Mouse (Mus musculus) urinary bladder, postnatal 10 days (tissue): Measurements from ENCODE around the gene Car2.

Experiments used
- DNase-seq: peaks from one replicate; pipeline ENCODE4 v3.0.0; 2022; ENCODE audit warnings: low spot score

The Car2 gene

DNA sequence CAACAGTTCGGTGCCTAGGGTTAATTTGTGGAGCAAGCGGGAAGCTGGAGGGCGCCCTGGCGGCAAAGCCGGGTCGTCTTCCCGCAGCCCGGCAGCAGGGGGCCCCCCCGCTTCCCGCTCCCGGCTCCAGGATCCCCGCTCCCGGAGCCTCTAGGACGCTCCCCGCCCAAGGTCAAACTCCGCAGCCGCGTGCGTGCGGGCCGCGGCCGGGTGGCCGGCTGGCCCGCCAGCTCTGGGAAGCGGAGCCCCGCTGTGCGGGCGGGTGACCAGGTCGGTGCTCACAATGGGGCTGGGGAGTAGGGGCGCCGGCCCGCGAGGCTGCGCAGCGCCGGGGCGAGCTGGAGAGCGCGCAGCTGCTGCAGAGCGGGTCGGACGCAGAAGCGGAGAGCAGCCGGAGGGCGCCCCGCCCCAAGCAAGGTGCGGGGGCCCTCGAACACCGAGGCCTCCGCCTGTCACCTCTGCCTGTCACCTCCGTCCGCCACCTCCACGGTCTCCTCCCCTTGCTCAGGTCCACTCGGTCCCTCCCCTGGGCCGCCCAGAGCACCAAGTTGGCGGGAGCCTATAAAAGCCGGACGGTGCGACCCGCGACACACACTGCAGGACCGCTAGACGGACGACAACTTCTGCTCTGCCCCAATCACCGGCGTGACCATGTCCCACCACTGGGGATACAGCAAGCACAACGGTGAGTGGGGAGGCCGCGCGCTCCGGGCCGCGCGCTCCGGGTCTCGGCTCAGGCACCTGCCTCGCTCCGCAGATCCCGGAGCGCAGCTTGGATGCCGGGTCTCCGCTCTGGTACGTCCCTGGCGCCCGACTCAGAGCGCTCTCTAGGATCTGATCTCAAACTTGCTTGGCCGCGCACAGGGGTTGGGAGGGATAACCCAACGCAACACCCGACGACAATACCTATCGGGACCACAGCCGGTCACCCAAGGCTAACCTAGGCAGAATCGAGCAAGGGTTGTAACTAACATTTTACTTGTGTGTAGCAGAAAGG lies at the start of gene Car2:
TSS of gene Car2 (plus strand) at position 172 of the 997 bp plus-strand sequence.
- DNase-seq, result no peak

DNA sequence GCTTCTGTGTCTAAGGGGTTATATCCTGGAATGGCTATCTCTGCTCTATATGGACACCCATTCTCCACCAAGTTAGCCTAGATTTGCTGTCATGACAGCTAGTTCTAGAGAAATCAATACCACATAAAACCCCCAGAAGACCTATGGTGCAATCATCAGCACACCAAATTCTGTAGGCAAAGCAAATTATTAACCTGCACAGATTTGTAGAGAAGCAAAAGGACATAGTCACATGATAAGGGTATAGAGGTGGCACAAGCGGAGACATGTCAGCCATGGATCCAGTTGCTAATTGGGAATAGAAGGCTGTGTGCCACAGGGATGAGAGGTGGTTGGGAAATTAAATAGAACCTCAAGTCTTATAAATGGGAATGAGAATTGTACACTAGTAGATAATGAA lies 47.1 kb upstream of the Car2 start:
- no peak for DNase-seq

DNA sequence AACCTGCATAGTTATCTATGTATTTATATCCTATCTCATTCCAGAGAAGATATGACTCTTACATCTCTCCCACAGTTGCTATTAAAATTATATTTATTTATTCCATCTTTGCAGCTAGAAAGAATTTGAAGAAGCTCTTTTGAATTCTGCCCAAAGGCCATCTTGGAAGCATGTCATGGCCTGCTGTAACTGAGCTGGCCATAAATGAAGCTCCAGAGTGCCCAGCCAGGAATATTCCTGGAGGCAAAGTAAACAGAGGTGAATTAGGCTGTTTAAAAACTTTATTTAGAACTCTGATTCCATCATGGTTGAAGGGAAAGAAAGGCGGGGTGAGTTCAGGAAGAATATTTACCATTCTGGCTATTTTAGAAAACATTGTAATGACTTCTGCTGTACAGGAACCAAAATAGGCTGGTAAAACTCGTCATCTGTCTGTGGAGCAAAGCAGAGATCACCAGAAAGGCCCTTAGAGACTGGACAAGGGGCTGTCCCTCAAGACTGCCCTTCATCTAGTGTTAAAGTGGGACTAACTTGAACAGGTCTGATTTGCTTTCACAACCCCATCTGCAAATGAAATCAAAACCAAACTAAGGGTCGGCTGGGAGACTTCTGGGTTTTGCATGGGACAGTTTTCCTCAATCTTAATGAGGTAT lies 46.5 kb upstream of the Car2 start:
- no peak for DNase-seq

DNA sequence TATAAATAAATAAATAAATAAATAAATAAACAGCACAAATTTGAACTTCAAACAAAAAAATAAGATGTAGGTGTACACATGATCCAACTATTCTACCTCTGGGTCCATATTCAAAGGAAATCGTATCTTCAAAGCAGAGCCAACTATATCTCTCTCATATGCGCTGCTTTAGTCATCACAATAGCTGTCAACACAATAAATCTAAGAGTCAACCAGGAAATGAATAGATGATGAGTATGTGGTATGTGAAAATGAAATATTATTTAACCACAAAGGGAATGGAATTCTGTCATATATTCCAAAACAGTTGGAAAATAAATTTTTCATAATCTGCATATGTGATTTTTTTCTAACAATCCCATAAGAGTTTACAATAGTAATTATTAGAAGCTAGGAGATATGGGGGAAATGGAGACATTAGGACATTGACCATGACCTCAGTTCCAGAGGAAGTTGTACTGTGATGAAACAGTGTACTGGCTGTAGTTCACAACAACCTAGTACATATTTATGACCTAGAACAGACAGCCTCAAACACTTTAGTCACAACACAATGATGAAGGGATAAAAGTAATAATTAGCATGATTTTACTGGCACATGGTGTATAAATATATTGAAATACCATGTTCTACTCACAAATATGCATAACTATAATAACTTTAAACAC lies 37.4 kb upstream of the Car2 start:
- no peak for DNase-seq

DNA sequence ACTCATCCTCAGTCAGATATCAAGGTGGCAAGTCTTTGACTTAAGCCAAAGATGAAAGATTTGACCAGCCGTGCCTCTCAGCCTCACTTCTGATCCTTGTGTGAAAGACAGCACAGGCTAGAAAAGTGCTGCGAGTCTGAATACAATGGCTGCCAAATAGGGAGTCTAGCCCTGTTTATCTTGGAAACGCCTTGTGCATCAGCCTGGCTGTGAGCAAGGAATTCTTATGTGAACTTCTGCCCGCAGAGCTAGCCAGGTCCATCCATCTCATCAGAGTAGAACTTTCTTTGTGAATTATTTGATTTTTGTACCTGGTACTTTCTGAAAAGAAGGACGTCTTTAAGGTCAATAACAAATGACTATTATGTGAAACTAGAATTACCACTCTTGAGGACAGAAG lies 32.1 kb upstream of the Car2 start:
- no peak for DNase-seq

DNA sequence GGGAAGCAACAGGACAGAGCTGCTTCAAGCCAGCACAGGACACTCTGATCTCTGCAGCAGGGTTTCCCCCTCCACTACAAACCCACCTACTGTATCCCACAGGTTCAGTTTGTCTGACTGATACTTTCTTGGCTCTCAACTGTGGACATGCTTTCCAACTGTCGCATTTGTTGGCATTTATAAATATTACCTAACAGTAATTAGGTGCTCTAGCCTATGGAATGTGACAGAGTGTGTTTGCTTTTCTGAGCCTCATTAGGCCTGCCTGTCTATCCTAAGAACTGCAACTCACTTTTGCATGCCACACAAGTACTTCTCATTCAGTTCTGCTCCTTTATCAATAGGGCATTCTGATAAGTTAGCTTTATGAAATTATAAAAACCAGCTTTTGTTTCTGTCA lies 31.6 kb upstream of the Car2 start:
- DNase-seq, result no peak

DNA sequence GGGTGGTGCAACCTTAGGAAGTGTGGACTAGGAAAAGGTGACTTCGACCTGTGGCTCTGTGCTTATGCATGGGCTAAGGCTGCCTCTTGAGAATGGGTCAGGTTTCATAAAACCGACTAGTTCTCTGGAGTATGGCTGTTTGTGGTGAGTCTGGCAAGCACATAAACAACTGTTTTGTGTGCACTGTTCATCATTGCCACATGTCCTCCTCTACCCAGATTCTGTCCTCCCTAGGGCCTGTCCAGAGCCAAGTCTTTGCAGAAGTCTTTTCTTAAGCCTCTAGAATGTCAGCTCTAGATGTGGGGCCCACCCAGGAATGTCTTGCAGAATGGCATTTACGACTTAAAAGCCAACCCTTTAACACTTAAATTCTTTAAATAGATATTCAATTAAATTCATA lies 28.2 kb upstream of the Car2 start:
- no peak for DNase-seq

DNA sequence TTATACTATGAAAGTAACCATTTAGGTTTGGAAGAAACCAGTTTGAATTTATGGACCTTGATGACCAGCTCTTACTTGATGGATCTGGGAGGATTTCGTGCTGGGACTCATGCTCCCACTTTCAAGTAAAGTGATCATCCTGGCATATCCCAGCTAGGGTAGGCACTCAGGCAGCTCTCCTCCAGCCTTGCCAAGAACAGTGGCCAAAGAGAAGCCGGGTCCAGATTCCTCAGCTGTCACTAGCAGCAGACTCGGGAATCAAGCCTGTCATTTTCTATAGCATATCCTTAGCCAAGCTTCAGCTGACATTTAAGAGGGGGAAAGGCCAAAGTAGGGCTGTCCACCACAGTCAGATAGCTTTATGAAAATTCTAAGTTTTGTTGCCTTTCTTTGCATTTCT lies 25.8 kb upstream of the Car2 start:
- DNase-seq, result no peak

DNA sequence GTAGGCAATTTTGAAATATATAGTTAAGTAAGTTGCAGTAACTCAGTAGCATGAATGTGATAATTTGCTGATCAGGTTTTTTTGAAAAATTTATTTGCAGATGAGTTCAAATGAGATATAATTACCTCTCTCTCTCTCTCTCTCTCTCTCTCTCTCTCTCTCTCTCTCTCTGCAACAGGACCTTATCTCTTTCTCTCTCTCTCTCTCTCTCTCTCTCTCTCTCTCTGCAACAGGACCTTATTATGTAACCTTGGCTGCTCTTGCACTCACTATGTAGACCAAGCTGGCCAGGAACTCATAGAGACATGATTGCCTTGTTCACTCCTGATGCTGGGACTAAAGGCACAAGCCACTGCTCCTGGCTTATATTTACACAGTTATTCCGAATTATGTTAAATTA lies 24.9 kb upstream of the Car2 start:
- DNase-seq, result no peak

DNA sequence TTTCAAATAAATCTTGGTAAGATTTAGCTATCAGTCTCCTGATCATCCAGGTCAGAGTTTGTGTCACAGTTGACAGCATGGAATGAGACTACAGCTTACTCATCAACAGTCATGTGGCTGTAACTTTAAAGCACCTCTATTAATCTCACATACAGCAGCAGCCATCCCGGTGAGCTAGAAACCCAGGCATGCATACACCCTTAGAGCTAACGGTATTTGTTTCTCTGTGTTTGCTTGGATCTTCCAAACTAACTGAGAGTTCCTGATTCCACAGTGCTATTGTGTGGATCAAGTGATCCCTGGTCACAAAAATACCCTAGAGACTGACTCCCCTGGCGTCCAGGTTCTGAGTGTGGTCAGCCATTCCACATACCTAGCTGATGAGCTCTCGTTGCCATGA lies 24.3 kb upstream of the Car2 start:
- DNase-seq, result no peak

DNA sequence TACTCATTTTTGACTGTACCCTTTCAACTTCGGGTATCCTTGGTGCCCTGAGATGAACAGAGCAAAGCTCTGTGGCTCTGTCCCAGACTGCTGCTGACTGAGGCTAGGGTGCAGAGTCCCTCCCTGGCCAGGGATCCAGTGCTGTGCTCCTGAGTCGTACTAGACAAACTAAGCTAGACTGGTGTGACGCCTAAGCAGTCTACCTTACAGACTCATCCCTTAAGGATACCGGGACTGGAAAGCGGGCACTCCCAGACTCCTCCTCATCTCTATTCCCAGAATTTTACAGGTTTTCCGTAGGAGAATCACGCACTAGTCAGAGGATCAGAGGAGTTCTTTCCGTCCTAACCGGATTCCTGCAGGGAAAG lies 23.4 kb upstream of the Car2 start:
- DNase-seq, result no peak

DNA sequence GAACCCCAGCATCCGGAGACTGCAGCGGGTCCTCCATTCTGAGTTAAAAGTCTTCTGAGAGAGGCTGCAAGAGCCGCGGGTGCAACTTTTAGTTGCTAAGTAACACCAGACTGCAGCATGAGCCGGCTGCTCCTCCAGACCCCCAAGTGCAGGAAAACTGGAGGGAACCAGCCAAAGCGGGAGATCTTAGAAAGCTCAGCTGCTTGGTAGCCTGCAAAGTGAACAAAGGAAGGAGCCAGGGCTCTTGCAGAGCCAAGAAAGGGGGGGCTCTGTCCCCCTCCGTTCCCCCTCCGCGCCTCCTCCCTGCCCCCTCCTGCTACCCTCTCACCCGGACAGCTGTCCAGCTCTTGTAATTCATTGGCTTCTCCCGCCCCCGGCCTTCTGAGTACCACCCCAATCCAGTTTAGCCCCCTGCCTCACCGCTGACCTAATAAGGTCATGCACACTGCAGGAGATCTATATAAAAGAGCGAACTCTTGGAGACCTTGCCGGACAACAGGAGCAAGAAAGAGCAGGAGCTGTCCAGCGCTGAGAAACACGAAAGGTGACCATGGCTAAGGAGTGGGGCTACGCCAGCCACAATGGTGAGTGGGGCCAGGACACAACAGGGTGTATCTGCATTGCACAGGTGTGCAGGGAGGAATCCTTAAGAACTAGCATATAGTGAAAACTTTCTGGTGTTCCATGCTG lies 22.9 kb upstream of the Car2 start, which contains the start of gene Car3:
TSS of gene Car3 (plus strand) at position 491 of the 690 bp plus-strand sequence.
- DNase-seq, result no peak

DNA sequence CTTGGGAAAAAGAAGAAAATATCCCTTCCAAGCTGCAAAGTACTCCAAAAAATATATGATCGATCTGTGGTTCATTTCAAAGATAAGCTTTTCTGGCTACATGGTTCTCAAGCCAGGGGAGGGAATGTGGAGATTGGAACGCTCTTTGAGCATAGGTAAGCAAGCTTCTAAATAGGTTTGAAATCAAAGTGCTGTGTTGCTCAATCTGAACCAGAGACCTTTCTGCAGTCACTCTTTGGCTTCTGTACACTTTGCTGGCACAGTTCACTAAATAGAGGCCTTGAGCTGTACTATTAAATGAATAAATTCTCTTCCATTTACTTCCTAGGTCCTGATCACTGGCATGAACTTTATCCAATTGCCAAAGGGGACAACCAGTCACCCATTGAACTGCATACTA lies 22.2 kb upstream of the Car2 start:
- DNase-seq, result no peak

DNA sequence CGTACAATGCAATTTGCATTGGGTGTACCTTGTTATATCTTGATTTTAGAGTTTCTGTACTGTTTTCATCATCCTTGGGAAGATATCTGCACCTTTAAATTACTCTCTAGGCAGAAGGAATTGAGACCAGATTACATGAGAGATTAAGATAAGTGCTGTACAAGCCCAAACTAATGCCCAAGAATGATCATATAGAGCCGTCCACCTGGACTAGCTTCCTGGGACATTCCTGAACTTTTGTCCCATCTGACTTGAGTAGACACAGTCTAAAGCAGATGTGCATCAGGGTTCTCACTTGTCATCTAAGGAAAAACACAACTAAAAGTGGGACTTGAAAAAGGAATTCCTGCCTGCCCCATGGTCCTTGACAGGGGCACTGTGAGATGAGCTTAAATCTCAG lies 20.1 kb upstream of the Car2 start:
- no peak for DNase-seq

DNA sequence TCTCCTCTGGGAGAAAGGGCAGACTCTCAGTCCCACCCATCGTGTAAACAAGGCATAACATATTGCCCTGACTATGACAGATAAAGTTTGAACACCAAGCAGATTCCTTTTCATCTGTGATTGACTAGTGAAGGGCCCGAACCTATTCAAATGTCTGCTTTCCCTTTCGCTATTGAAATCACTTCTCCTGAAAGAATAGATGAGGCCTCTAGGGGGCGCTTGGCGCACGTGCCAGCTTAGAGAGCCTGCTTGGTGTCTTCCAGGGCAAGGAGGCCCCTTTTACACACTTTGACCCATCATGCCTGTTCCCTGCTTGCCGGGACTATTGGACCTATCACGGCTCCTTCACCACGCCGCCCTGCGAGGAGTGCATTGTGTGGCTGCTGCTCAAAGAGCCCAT lies 16.3 kb upstream of the Car2 start:
- DNase-seq, result no peak

DNA sequence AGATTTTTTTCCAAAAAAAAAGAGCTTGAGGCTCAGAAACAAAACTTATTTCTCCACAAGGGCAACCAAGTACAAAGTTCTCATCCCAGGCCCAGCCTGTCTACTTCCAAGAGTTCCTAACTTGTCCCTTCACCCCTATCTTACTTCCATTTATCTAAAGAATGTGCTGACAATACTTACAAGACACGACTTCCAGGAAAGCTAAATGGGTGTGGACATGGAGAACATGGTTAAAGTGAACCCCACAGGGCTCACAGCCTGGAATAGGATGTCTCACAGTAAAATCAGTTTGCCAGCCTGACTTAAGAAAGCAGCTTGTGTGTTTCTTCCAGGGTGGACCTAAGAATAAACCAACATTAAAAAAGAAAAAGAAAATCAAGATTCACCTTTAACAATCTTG lies 15.5 kb upstream of the Car2 start:
- DNase-seq, result no peak

DNA sequence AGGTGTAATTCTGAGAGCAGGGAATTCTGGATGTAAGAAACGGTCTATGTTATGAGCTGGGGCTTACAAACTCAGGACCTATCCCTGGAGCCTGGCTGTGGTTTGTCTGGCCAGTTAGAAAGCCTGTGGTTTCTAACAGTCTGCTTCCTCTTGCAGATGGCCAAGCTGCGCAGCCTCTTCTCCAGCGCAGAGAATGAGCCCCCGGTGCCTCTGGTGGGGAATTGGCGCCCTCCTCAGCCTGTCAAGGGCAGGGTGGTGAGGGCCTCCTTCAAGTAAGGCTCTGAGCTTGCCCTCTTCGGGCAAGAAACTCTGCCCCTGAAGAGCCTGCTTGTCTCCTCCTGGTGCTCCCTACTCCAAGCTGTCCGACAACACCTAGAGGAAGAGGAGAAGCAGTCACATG lies 14.7 kb upstream of the Car2 start:
- no peak for DNase-seq

DNA sequence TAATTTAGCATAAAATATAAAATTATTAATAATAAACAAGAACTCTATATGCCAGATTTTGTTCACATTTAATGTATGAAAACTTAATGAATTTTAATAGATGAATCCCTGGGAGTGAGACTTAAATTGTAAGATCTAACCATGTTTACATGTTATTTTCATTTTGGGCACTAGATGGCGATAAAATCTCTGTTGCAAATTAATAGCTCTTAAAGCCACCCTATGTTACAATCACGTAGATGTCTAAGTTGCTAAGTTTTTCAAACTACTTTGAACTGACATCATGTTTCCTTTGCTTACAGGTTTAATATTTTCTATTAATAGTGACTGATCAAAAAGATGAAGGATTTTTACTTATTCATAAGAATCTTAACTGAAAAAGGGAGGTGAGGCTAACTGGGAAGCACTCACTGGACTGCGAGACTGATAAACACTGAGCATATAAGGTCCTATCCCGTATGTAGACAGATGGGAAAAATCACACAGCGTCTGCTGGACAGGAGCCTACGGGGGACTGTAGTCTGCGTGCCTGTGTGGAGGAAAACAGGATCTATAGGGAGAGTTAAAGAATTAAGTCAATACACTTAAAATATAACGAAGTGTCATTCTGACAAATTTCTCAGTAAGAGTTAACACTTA lies 11.6 kb upstream of the Car2 start:
- no peak for DNase-seq

DNA sequence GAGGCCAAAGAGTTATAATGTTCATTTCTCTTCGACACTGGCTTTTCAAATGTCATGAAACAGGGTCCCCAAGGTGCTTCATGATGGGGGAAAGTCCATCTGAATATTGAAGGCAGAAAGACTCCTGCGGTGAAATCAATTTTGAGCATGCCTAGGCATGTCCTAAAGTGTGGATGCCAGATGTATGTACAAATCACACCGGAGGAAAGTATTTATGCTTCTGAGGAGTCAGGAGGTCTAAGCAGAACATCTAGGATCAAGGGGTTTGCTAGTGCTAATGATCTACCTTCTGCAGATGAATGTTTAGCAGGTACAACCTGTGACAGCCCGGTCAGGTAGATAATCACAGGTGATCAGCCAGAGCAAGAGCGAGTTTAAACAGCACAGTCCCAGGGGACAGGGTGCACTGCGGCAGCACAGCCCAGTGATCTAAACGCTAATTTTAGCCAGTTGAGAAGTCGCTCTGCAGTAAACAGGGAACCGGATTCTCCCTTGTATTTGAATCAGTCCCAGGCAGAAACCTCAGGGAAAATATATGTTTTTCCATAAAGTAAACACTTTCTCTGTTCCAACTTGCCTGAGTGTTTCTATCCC lies 9.7 kb upstream of the Car2 start:
- DNase-seq, result no peak

DNA sequence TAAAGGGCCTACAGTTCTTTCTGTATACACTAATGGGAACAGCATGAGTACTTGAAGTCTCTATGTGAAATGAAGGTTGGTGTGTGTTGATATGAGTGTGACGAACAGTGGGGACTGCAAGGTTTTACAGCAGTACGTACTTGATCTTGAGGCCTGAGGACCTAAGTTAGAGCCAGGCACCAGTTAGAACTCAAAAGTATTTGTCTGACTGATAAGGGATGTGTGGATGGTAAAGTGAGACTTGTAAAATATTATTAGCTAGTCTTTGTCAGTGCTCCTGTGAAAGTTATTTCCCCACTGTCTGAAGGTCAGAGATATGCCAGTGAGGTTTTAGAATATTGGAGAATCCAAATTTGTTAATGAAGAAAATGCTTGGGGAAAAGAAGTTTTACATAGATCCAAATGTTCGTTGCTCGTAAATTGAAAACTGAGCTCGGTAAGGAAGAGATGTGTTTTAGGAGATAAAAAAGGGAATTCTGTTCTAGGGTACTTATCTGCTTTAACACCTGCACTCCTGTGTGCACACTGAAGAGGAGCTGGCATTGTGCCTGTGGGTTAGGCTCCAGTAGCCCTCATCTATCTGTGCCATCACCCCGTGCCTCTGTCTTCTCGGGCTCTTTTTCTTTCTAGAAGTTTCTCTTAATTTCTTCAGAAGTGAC lies 8.7 kb upstream of the Car2 start:
- DNase-seq, result no peak

DNA sequence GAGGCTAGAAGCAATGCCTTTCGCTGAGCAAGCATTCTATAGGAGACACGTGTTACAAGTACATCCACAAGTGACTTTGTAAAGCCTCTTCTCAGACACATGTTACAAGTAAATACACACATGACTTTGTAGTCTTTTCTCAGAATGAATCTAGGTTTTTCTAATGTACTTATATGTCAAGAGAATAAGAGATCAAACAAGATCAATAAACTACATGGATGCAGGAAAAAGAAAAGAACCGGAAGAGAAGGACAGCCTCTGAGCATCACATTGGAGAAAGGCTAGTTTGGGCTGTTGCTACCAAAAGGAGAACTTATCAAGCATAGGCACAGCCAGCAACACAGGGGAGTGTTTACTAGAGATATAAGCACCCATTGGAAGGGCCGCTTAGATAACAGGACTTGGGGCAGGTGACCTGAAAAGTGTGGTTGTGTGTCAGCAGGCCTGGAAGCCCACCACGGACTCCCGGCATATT lies 7.3 kb upstream of the Car2 start:
- no peak for DNase-seq
